Mouse (Mus musculus): ENCODE data around the gene Zfp114. TPM values are rescaled to one million over a fixed set of nuclear protein-coding genes. Genes with fewer than 3 reads are reported as not detected.

The Zfp114 gene
- polyA plus RNA-seq, 1 experiment from 2014 or later = 6.1 TPM

Other genes with a start within 250 kb of the Zfp114 start
- gene Vmn1r179, start 248.1 kb upstream of the Zfp114 start, polyA plus RNA-seq (2015; fragmentation: Nextera tagmentation; extraction: Ambion mirVana) = not detected in 2 replicates
- gene Vmn1r180, start 224.4 kb upstream of the Zfp114 start, polyA plus RNA-seq (2015; fragmentation: Nextera tagmentation; extraction: Ambion mirVana) = not detected in 2 replicates
- gene Vmn1r181, start 200.4 kb upstream of the Zfp114 start, polyA plus RNA-seq (2015; fragmentation: Nextera tagmentation; extraction: Ambion mirVana) = not detected in 2 replicates
- not detected in 2 replicates for gene V1rd19, start 173.4 kb upstream of the Zfp114 start, polyA plus RNA-seq (2015; fragmentation: Nextera tagmentation; extraction: Ambion mirVana)
- not detected in 2 replicates for gene Vmn1r183, start 121.8 kb upstream of the Zfp114 start, polyA plus RNA-seq (2015; fragmentation: Nextera tagmentation; extraction: Ambion mirVana)
- gene Zfp180, start 93.1 kb upstream of the Zfp114 start, polyA plus RNA-seq (2015; fragmentation: Nextera tagmentation; extraction: Ambion mirVana) = 24.6 and 25.0 TPM in 2 replicates
- gene Zfp112, start 62.7 kb upstream of the Zfp114 start, polyA plus RNA-seq (2015; fragmentation: Nextera tagmentation; extraction: Ambion mirVana) = 6.3 and 8.4 TPM in 2 replicates
- gene Zfp235, start 40.9 kb upstream of the Zfp114 start, polyA plus RNA-seq (2015; fragmentation: Nextera tagmentation; extraction: Ambion mirVana) = 19.0 and 19.3 TPM in 2 replicates
- 11.8 and 13.1 TPM in 2 replicates for gene Zfp111, start 36.4 kb downstream of the Zfp114 start, polyA plus RNA-seq (2015; fragmentation: Nextera tagmentation; extraction: Ambion mirVana)
- 6.3 and 6.9 TPM in 2 replicates for gene Zfp109, start 62.5 kb downstream of the Zfp114 start, polyA plus RNA-seq (2015; fragmentation: Nextera tagmentation; extraction: Ambion mirVana)
- 4.4 and 4.9 TPM in 2 replicates for gene Zfp108, start 79.7 kb downstream of the Zfp114 start, polyA plus RNA-seq (2015; fragmentation: Nextera tagmentation; extraction: Ambion mirVana)
- gene Zfp93, start 95.4 kb downstream of the Zfp114 start, polyA plus RNA-seq (2015; fragmentation: Nextera tagmentation; extraction: Ambion mirVana) = 12.1 and 14.1 TPM in 2 replicates
- gene Zfp61, start 126.2 kb downstream of the Zfp114 start, polyA plus RNA-seq (2015; fragmentation: Nextera tagmentation; extraction: Ambion mirVana) = 43.5 and 44.0 TPM in 2 replicates
- gene Zfp94, start 141.6 kb downstream of the Zfp114 start, polyA plus RNA-seq (2015; fragmentation: Nextera tagmentation; extraction: Ambion mirVana) = 12.8 and 13.9 TPM in 2 replicates
- gene Tescl, start 158.9 kb downstream of the Zfp114 start, polyA plus RNA-seq (2015; fragmentation: Nextera tagmentation; extraction: Ambion mirVana) = 0.19 and 0.42 TPM in 2 replicates
- not detected in 2 replicates for gene Lypd5, start 174.1 kb downstream of the Zfp114 start, polyA plus RNA-seq (2015; fragmentation: Nextera tagmentation; extraction: Ambion mirVana)
- gene Kcnn4, start 195.2 kb downstream of the Zfp114 start, polyA plus RNA-seq (2015; fragmentation: Nextera tagmentation; extraction: Ambion mirVana) = 4.4 and 4.9 TPM in 2 replicates
- 28.3 and 31.9 TPM in 2 replicates for gene Smg9, start 224.6 kb downstream of the Zfp114 start, polyA plus RNA-seq (2015; fragmentation: Nextera tagmentation; extraction: Ambion mirVana)